Mouse (Mus musculus) forebrain, embryonic 11.5 days (tissue): ENCODE results near the gene Muc1. TPM values are rescaled to one million over a fixed set of nuclear protein-coding genes. Genes with fewer than 3 reads are reported as not detected.
A peak's percentile ranks its signal among the peaks of the same experiment; 100 is the strongest.

Source experiments
- ATAC-seq: fragments of 200-750 bp; cut with Nextera tagmentation; replicated peaks from 2 replicates; pipeline ENCODE4 v1.8.0; 2017; ENCODE audit warnings: moderate TSS enrichment; ENCODE audit not compliant: low FRiP score
- DNase-seq: peaks from one replicate; pipeline ENCODE4 v3.0.0-alpha.2; 2017; ENCODE audit warnings: low spot score
- H3K27ac ChIP-seq: fragments of 300-500 bp; sonication (generic); 2 replicates; pipeline ENCODE4 v1.5.1; 2014; ENCODE audit warnings: low read depth, low read length
- H3K27me3 ChIP-seq: fragments of 300-500 bp; sonication (generic); 2 replicates; pipeline ENCODE4 v1.6.1; 2014; ENCODE audit warnings: mild to moderate bottlenecking, low read length, mixed read lengths; ENCODE audit not compliant: control insufficient read depth, insufficient read depth
- H3K36me3 ChIP-seq: fragments of 300-500 bp; sonication (generic); 2 replicates; pipeline ENCODE4 v1.6.1; 2014; ENCODE audit warnings: mild to moderate bottlenecking, low read length, moderate library complexity, mixed read lengths; ENCODE audit not compliant: control insufficient read depth, insufficient read depth
- H3K4me1 ChIP-seq: fragments of 300-500 bp; sonication (generic); replicated peaks from 2 replicates; pipeline ENCODE4 v1.6.1; 2014; ENCODE audit warnings: low read length, mixed read lengths; ENCODE audit not compliant: control insufficient read depth, insufficient read depth
- H3K4me2 ChIP-seq: fragments of 300-500 bp; sonication (generic); 2 replicates; pipeline ENCODE4 v1.6.1; 2014; ENCODE audit warnings: low read depth, mild to moderate bottlenecking, low read length, moderate library complexity, mixed read lengths; ENCODE audit not compliant: severe bottlenecking
- H3K4me3 ChIP-seq: fragments of 300-500 bp; sonication (generic); 2 replicates; pipeline ENCODE4 v1.5.1; 2014; ENCODE audit warnings: low read depth, low read length
- H3K9ac ChIP-seq: fragments of 300-500 bp; sonication (generic); 2 replicates; pipeline ENCODE4 v1.6.1; 2014; ENCODE audit warnings: low read length
- H3K9me3 ChIP-seq: fragments of 300-500 bp; sonication (generic); 2 replicates; pipeline ENCODE4 v1.6.1; 2016; ENCODE audit warnings: low read length, mixed read lengths; ENCODE audit not compliant: control insufficient read depth
- WGBS: fragments of 180-500 bp; shearing (Covaris S2); extraction: QIAGEN DNeasy Blood & Tissue Kit; methylation state at CpG from one replicate; pipeline ENCODE4 v1.1.7; 2014; 5-methylcytosine and 5-hydroxymethylcytosine counted together
- polyA plus RNA-seq: library from polyadenylated mRNA; unstranded; fragments of >200 nt; fragmentation: Nextera tagmentation; extraction: Ambion mirVana; gene quantifications from 2 replicates; pipeline ENCODE4 v1.2.1, GENCODE M21; 2014

Gene Muc1
- polyA plus RNA-seq, 1 experiment from 2014 or later = 2.0 TPM

DNA sequence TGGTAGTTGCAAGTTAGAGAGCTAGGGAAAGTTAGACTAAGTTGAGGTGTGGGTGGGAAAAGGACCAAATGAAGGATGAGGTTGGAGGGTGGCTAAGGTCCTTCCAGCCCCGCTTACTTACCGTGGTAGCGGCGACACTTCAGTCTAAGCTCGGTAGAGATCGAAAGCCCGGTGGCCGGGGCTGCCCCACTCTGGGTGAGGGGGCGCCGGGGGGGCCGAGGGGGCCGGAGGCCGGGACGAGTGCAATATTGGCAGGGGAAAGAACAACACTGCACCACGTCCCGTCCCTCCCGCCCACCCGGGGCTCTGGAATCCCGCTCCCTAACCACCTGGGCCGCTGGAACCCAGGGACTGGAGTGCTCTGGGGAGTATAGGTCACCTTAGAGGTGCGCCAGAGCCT is 2.0 kb upstream of the Muc1 start, which contains the start of gene Mtx1:
Gene Mtx1 (minus strand): TSS at position 189 of the 400 bp plus-strand sequence.
- H3K27ac ChIP-seq = peak within 1 kb of the TSS; percentile 98
- H3K9me3 ChIP-seq = no peaks in the 10 kb centered on the region
- DNase-seq (no peak), ATAC-seq (no peak)
- peak within 1 kb of the TSS; percentile 97 for H3K4me3 ChIP-seq
- H3K4me1 ChIP-seq = peaks cover 25% of the 10 kb centered on the region
- H3K36me3 ChIP-seq = peaks cover 3% of the 10 kb centered on the region; the same call in 1 of the 2 replicates
- WGBS = 1% methylated on average over 21 of the region's 21 CpGs
- H3K27me3 ChIP-seq = no peaks in the 10 kb centered on the region
- peak within 1 kb of the TSS; percentile 74 for H3K9ac ChIP-seq
- peak within 1 kb of the TSS; percentile 95 for H3K4me2 ChIP-seq

DNA sequence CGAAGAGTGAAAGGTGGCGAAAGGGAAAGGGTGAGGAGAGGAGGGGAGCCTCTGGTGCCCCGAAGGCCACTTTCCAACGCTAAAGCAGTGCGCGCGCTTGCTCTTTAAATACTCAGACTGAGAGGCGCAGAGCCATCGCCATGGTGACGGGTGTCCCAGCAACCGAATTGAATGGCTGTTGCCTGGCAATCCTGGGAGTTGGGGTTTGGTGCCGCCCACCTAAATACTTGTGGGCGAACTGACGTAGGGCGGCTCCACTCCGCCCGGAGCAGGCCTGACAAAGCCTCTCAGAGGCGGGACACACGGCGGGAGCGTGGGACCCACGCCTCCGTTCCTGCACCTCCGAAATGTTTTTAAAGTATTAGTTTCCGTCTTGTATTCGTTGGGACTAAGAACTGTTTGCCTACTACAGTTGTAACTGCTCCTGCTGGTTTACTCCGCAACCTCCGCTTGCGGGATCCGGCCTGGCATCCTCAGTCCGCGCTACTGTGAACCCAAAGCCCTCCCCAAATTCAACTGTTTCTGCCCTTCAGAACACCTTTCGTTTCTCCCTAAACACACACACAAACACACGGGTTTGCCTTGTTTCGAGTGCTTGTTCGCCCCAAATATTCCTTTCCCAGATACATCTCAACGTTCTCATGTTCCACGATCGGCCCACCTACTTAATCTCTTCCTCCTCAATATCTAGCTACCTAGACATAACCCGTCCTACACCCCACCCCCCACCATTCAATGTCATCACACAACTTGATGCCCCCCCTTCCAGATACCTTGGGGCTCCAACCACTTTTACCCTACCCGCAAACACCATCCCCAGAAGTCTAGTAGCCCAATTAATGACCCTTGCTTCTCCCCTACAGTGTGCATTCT is 1.3 kb upstream of the Muc1 start:
- H3K36me3 ChIP-seq = peaks cover 3% of the 10 kb centered on the region; the same call in 1 of the 2 replicates
- ATAC-seq = peak; percentile 85
- peak; percentile 97 for DNase-seq
- peak overlapping the region; percentile 98 for H3K27ac ChIP-seq
- WGBS = under 1% methylated on average over 41 of the region's 41 CpGs
- H3K4me3 ChIP-seq = peak overlapping the region; percentile 97
- peaks cover 25% of the 10 kb centered on the region for H3K4me1 ChIP-seq
- H3K27me3 ChIP-seq = no peaks in the 10 kb centered on the region
- peak overlapping the region; percentile 95 for H3K4me2 ChIP-seq
- no peaks in the 10 kb centered on the region for H3K9me3 ChIP-seq
- H3K9ac ChIP-seq = peak overlapping the region; percentile 74

- ATAC-seq = peak; percentile 10; the same call in 1 of the 2 replicates
- Histone ChIP-seq H3K4me2 (peak overlapping the region; percentile 95), H3K27ac (peak overlapping the region; percentile 98), H3K4me1 (peaks cover 25% of the 10 kb centered on the region), H3K4me3 (peak overlapping the region; percentile 97), H3K27me3 (no peaks in the 10 kb centered on the region), H3K36me3 (no peaks in the 10 kb centered on the region; the same call in 1 of the 2 replicates), H3K9ac (peak overlapping the region; percentile 67), H3K9me3 (no peaks in the 10 kb centered on the region)
- DNase-seq = peak; percentile 95
- WGBS = under 1% methylated on average over 20 of the region's 20 CpGs
Measured at GRCm38 (mm10) chr3:89228180-89228549, 692 bp upstream of the Muc1 start.

GRCm38 (mm10) chr3:89229276-89229675 is 419 bp downstream of the Muc1 start:
- Histone ChIP-seq H3K9ac (no peak overlapping the region), H3K36me3 (no peaks in the 10 kb centered on the region; the same call in 1 of the 2 replicates), H3K4me2 (no peak overlapping the region), H3K4me3 (no peak overlapping the region), H3K4me1 (peaks cover 16% of the 10 kb centered on the region), H3K9me3 (no peaks in the 10 kb centered on the region), H3K27ac (no peak overlapping the region), H3K27me3 (no peaks in the 10 kb centered on the region)
- ATAC-seq = no peak
- DNase-seq = no peak
- WGBS = 45% methylated on average over 4 of the region's 4 CpGs

GRCm38 (mm10) chr3:89230561-89230960 is 1.7 kb downstream of the Muc1 start:
- Histone ChIP-seq H3K27ac (no peak overlapping the region), H3K9ac (no peak overlapping the region), H3K27me3 (no peaks in the 10 kb centered on the region), H3K9me3 (no peaks in the 10 kb centered on the region), H3K4me3 (no peak overlapping the region), H3K36me3 (no peaks in the 10 kb centered on the region; the same call in 1 of the 2 replicates), H3K4me2 (no peak overlapping the region), H3K4me1 (peaks cover 6% of the 10 kb centered on the region; the same call in 1 of the 2 replicates)
- ATAC-seq (no peak), DNase-seq (no peak)
- 96% methylated on average over 2 of the region's 2 CpGs for WGBS

- no peak overlapping the region for H3K4me2 ChIP-seq
- no peak overlapping the region for H3K27ac ChIP-seq
- H3K27me3 ChIP-seq = no peaks in the 10 kb centered on the region
- no peak overlapping the region for H3K9ac ChIP-seq
- no peak overlapping the region for H3K4me3 ChIP-seq
- peaks cover 2% of the 10 kb centered on the region; the same call in 1 of the 2 replicates for H3K36me3 ChIP-seq
- 75% methylated on average over 7 of the region's 7 CpGs for WGBS
- peaks cover 6% of the 10 kb centered on the region; the same call in 1 of the 2 replicates for H3K4me1 ChIP-seq
- no peaks in the 10 kb centered on the region for H3K9me3 ChIP-seq
- DNase-seq = no peak
- no peak for ATAC-seq
Measured at GRCm38 (mm10) chr3:89231345-89231744, 2.5 kb downstream of the Muc1 start.

DNA sequence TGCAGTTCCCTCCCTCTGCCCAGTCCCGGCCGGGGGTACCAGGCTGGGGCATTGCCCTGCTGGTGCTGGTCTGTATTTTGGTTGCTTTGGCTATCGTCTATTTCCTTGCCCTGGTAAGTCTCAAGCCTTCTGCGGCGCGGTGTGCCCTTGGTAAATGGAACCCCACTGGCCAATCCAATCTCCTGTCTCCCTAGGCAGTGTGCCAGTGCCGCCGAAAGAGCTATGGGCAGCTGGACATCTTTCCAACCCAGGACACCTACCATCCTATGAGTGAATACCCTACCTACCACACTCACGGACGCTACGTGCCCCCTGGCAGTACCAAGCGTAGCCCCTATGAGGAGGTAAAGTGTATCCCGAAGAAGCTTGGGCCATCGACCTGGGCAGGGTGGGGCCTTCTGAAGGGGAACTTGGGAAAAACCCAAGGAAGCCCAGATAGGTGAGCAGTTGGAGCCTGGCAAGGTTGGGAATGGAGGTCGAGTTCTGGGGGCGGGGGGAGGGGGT is 3.0 kb downstream of the Muc1 start:
- Histone ChIP-seq H3K4me2 (no peak overlapping the region), H3K36me3 (peaks cover 2% of the 10 kb centered on the region; the same call in 1 of the 2 replicates), H3K27ac (no peak overlapping the region), H3K27me3 (no peaks in the 10 kb centered on the region), H3K9me3 (no peaks in the 10 kb centered on the region), H3K9ac (no peak overlapping the region), H3K4me1 (peaks cover 6% of the 10 kb centered on the region; the same call in 1 of the 2 replicates), H3K4me3 (no peak overlapping the region)
- DNase-seq (no peak), ATAC-seq (no peak)
- 78% methylated on average over 16 of the region's 16 CpGs for WGBS

DNA sequence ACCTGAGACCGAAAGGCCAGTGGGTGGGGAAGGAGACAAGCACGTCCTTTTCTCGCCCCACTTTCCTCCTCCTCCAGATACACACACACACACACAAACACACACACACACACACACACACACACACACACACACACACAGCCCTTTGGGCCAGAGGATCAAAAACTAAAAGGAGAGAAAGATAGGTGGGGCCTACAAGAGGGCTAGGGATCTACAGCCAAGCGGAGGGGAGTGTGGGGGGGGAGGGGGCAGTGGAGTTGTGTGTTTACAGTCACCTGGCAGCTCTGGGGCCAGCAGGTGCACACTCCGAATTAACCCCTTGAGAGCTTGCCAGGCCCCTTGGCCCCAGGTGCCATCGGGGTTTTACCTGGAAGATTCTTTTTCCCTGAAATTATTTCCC is 3.8 kb downstream of the Muc1 start:
- no peak for DNase-seq
- H3K27me3 ChIP-seq = no peaks in the 10 kb centered on the region
- H3K27ac ChIP-seq = no peak overlapping the region
- 67% methylated on average over 6 of the region's 6 CpGs for WGBS
- no peak overlapping the region for H3K4me2 ChIP-seq
- H3K9ac ChIP-seq = no peak overlapping the region
- no peak for ATAC-seq
- H3K36me3 ChIP-seq = peaks cover 2% of the 10 kb centered on the region; the same call in 1 of the 2 replicates
- H3K9me3 ChIP-seq = no peaks in the 10 kb centered on the region
- no peak overlapping the region for H3K4me3 ChIP-seq
- H3K4me1 ChIP-seq = peaks cover 6% of the 10 kb centered on the region; the same call in 1 of the 2 replicates
